Mouse (Mus musculus) midbrain, embryonic 15.5 days (tissue): ENCODE results near the gene Ugt1a8. TPM values are rescaled to one million over a fixed set of nuclear protein-coding genes. Genes with fewer than 3 reads are reported as not detected.
"Not testable (repeated sequence)": the region's sequence is repeated elsewhere in the genome, so short reads cannot be mapped to it uniquely, and the experiment has no call there.

Experiments used
- ATAC-seq: fragments of 200-750 bp; cut with Nextera tagmentation; replicated peaks from 2 replicates; pipeline ENCODE4 v1.8.0; 2017; ENCODE audit warnings: moderate TSS enrichment
- H3K27ac ChIP-seq: fragments of 300-500 bp; sonication (generic); 2 replicates; pipeline ENCODE4 v1.5.1; 2015; ENCODE audit warnings: mild to moderate bottlenecking, inconsistent platforms
- H3K27me3 ChIP-seq: fragments of 300-500 bp; sonication (generic); replicated peaks from 2 replicates; pipeline ENCODE4 v1.6.1; 2015; ENCODE audit warnings: inconsistent platforms
- H3K36me3 ChIP-seq: fragments of 300-500 bp; sonication (generic); replicated peaks from 2 replicates; pipeline ENCODE4 v1.6.1; 2015; ENCODE audit warnings: inconsistent platforms
- H3K4me1 ChIP-seq: fragments of 300-500 bp; sonication (generic); 2 replicates; pipeline ENCODE4 v1.6.1; 2015; ENCODE audit warnings: inconsistent platforms
- H3K4me2 ChIP-seq: fragments of 300-500 bp; sonication (generic); 2 replicates; pipeline ENCODE4 v1.6.1; 2015; ENCODE audit warnings: inconsistent platforms, mild to moderate bottlenecking, moderate library complexity
- H3K4me3 ChIP-seq: fragments of 300-500 bp; sonication (generic); 2 replicates; pipeline ENCODE4 v1.5.1; 2015; ENCODE audit warnings: mild to moderate bottlenecking, inconsistent platforms
- H3K9ac ChIP-seq: fragments of 300-500 bp; sonication (generic); 2 replicates; pipeline ENCODE4 v1.6.1; 2015; ENCODE audit warnings: mild to moderate bottlenecking, inconsistent platforms
- H3K9me3 ChIP-seq: fragments of 300-500 bp; sonication (generic); 2 replicates; pipeline ENCODE4 v1.6.1; 2016; ENCODE audit warnings: inconsistent platforms
- WGBS: fragments of 180-500 bp; shearing (Covaris S2); methylation state at CpG from one replicate; pipeline ENCODE4 v1.1.7; 2015; ENCODE audit warnings: mixed read lengths; 5-methylcytosine and 5-hydroxymethylcytosine counted together
- polyA plus RNA-seq: library from polyadenylated mRNA; unstranded; fragments of >200 nt; fragmentation: Nextera tagmentation; extraction: Ambion mirVana; gene quantifications from 2 replicates; pipeline ENCODE4 v1.2.1, GENCODE M21; 2015

Ugt1a8 gene
- polyA plus RNA-seq, result not detected in 2 replicates

DNA sequence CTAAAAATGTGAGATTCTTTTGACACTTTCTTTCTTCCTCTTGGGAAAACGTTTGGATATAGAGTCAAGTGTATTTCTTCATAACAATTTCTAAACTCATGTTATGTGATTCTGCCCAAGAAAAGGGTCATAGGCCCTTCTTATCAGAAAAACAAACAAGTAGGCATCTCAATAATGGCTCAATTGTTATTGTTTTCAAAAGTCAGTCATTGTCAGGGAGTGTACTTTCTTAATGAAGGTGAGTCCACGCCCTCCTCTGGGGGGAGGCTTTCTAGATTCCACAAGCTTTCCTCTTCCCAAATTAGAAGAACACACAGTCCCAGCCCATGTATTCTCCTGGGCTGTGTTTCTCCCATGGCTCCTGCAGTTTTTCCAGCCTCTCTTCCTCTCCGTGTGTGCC, at the start of gene Ugt1a8:
Ugt1a8 (plus strand) TSS at position 301 of the 400 bp plus-strand sequence.
- Histone ChIP-seq H3K9me3 (no peaks in the 10 kb centered on the region), H3K27me3 (no peaks in the 10 kb centered on the region), H3K36me3 (no peaks in the 10 kb centered on the region), H3K4me1 (no peaks in the 10 kb centered on the region), H3K4me2 (no peak within 1 kb of the TSS), H3K9ac (no peak within 1 kb of the TSS), H3K27ac (no peak within 1 kb of the TSS), H3K4me3 (no peak within 1 kb of the TSS)
- no peak for ATAC-seq
- WGBS, result 84% methylated on average over 3 of the region's 3 CpGs

- H3K4me1 ChIP-seq, ATAC-seq, H3K9ac ChIP-seq, H3K36me3 ChIP-seq, H3K9me3 ChIP-seq, H3K4me2 ChIP-seq, H3K27ac ChIP-seq, H3K4me3 ChIP-seq, H3K27me3 ChIP-seq: not testable (repeated sequence)
- 39% methylated on average over 1 of the region's 2 CpGs for WGBS
Observed at GRCm38 (mm10) chr1:88043044-88043443, 44.6 kb upstream of the Ugt1a8 start.

DNA sequence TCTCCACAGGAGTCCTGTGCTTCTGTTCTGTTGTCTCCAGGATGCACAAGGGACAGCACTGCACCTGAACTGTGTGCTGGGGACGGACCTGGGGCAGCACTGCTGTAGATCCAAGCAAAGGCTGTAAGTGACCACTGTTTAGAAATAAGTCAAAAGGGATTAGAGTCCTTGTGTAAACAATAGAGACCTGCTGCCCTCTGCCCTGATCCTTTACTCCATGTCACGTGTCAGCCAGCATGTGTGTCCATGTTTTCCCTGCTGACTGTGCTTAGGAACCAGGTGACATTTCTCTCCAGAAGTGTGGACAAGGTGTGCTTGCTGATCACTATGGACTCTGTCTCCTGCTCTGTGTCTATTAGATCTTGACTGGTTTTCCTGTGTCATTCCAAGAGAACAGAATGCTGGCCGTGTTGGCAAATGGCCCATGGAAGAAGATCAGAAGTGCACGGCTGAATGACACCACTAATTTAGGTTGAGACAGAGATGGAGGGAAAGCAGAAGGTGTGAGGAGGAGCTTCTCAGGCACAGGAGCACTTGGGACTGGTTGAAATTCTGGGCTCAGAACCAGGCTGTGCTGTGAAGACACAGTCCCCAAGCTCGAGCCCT, 42.7 kb upstream of the Ugt1a8 start:
- H3K4me2 ChIP-seq, ATAC-seq, H3K27ac ChIP-seq, H3K36me3 ChIP-seq, H3K4me3 ChIP-seq, H3K4me1 ChIP-seq, H3K9me3 ChIP-seq, H3K27me3 ChIP-seq, H3K9ac ChIP-seq: not testable (repeated sequence)
- whole genome bisulfite sequencing, result 73% methylated on average over 4 of the region's 5 CpGs

DNA sequence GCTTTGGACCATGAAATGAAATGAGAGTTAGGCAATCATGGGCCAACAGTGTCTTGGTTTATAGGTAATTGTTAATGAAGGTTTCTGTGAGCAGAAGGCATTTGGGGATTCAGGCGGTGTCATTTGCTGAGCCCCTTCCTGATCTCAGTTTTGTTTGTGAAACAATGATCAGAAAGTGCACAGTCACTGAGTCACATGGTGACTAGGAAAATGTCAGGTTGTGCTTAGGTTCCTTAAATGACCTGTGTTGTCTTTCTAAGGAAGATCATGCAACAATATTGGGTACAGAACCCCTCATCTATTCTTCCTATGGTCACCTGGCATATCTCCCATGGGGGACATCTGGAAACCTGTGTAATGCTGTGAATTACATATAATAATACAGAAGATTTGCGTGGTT, 40.2 kb upstream of the Ugt1a8 start:
- not testable (repeated sequence) for H3K9me3 ChIP-seq, H3K27ac ChIP-seq, H3K9ac ChIP-seq, H3K27me3 ChIP-seq, ATAC-seq, H3K36me3 ChIP-seq, H3K4me1 ChIP-seq, H3K4me2 ChIP-seq, H3K4me3 ChIP-seq
- 84% methylated on average over 2 of the region's 2 CpGs for WGBS

GRCm38 (mm10) chr1:88055088-88055487, 32.5 kb upstream of the Ugt1a8 start, which contains the start of gene Ugt1a10:
Gene Ugt1a10, plus strand, starts transcription at chr1:88055388.
- 84% methylated on average over 1 of the region's 1 CpGs for WGBS
- Histone ChIP-seq H3K27ac (no peak within 1 kb of the TSS), H3K9me3 (no peaks in the 10 kb centered on the region), H3K27me3 (no peaks in the 10 kb centered on the region), H3K36me3 (no peaks in the 10 kb centered on the region), H3K9ac (no peak within 1 kb of the TSS), H3K4me1 (no peaks in the 10 kb centered on the region), H3K4me3 (no peak within 1 kb of the TSS), H3K4me2 (no peak within 1 kb of the TSS)
- ATAC-seq, result no peak

- not testable (repeated sequence) for H3K27ac ChIP-seq, H3K27me3 ChIP-seq, H3K4me1 ChIP-seq, ATAC-seq, H3K36me3 ChIP-seq, H3K9me3 ChIP-seq, H3K9ac ChIP-seq, H3K4me2 ChIP-seq, H3K4me3 ChIP-seq
- 54% methylated on average over 2 of the region's 2 CpGs for WGBS
Observed at GRCm38 (mm10) chr1:88066472-88067102, 21.0 kb upstream of the Ugt1a8 start.

- H3K36me3 ChIP-seq, result no peaks in the 10 kb centered on the region
- H3K27ac ChIP-seq, result no peak within 1 kb of the TSS
- no peaks in the 10 kb centered on the region for H3K9me3 ChIP-seq
- H3K27me3 ChIP-seq, result no peaks in the 10 kb centered on the region
- no peak within 1 kb of the TSS for H3K4me3 ChIP-seq
- no peak within 1 kb of the TSS for H3K9ac ChIP-seq
- H3K4me1 ChIP-seq, result no peaks in the 10 kb centered on the region
- 82% methylated on average over 2 of the region's 2 CpGs for WGBS
- no peak for ATAC-seq
- H3K4me2 ChIP-seq, result no peak within 1 kb of the TSS
Observed at GRCm38 (mm10) chr1:88070495-88070894, 17.1 kb upstream of the Ugt1a8 start, which contains the start of gene Ugt1a9. Gene Ugt1a9, plus strand, starts transcription at chr1:88070800.

GRCm38 (mm10) chr1:88070902-88071301, 16.7 kb upstream of the Ugt1a8 start:
- H3K27me3 ChIP-seq, result no peaks in the 10 kb centered on the region
- H3K9ac ChIP-seq, result no peak overlapping the region
- no peaks in the 10 kb centered on the region for H3K4me1 ChIP-seq
- no peaks in the 10 kb centered on the region for H3K9me3 ChIP-seq
- H3K27ac ChIP-seq, result no peak overlapping the region
- H3K4me3 ChIP-seq, result no peak overlapping the region
- ATAC-seq, result no peak
- 88% methylated on average over 4 of the region's 4 CpGs for WGBS
- H3K36me3 ChIP-seq, result no peaks in the 10 kb centered on the region
- no peak overlapping the region for H3K4me2 ChIP-seq

GRCm38 (mm10) chr1:88074471-88074870, 13.1 kb upstream of the Ugt1a8 start:
- H3K27ac ChIP-seq, result no peak overlapping the region
- ATAC-seq, result no peak
- no peak overlapping the region for H3K4me2 ChIP-seq
- H3K36me3 ChIP-seq, result no peaks in the 10 kb centered on the region
- no peaks in the 10 kb centered on the region for H3K9me3 ChIP-seq
- H3K4me1 ChIP-seq, result no peaks in the 10 kb centered on the region
- 91% methylated on average over 2 of the region's 2 CpGs for WGBS
- H3K9ac ChIP-seq, result no peak overlapping the region
- H3K4me3 ChIP-seq, result no peak overlapping the region
- no peaks in the 10 kb centered on the region for H3K27me3 ChIP-seq

GRCm38 (mm10) chr1:88077128-88077527, 10.5 kb upstream of the Ugt1a8 start:
- WGBS, result 94% methylated on average over 1 of the region's 1 CpGs

GRCm38 (mm10) chr1:88081670-88082069, 5.9 kb upstream of the Ugt1a8 start:
- Histone ChIP-seq H3K27me3 (no peaks in the 10 kb centered on the region), H3K27ac (no peak overlapping the region), H3K9ac (no peak overlapping the region), H3K36me3 (no peaks in the 10 kb centered on the region), H3K4me1 (no peaks in the 10 kb centered on the region), H3K4me2 (no peak overlapping the region), H3K9me3 (no peaks in the 10 kb centered on the region), H3K4me3 (no peak overlapping the region)
- WGBS, result 91% methylated on average over 1 of the region's 1 CpGs
- no peak for ATAC-seq

More at GRCm38 (mm10) chr1:88077128-88077527, 10.5 kb upstream of the Ugt1a8 start:
- Histone ChIP-seq H3K9ac (no peak overlapping the region), H3K4me2 (no peak overlapping the region), H3K36me3 (no peaks in the 10 kb centered on the region), H3K27ac (no peak overlapping the region), H3K4me1 (no peaks in the 10 kb centered on the region), H3K9me3 (no peaks in the 10 kb centered on the region), H3K27me3 (no peaks in the 10 kb centered on the region), H3K4me3 (no peak overlapping the region)
- no peak for ATAC-seq

- no peak overlapping the region for H3K4me2 ChIP-seq
- no peaks in the 10 kb centered on the region for H3K27me3 ChIP-seq
- no peak for ATAC-seq
- H3K9ac ChIP-seq, result no peak overlapping the region
- no peak overlapping the region for H3K27ac ChIP-seq
- H3K36me3 ChIP-seq, result no peaks in the 10 kb centered on the region
- no peak overlapping the region for H3K4me3 ChIP-seq
- no peaks in the 10 kb centered on the region for H3K9me3 ChIP-seq
- WGBS, result 81% methylated on average over 1 of the region's 1 CpGs
- no peaks in the 10 kb centered on the region for H3K4me1 ChIP-seq
Observed at GRCm38 (mm10) chr1:88086125-88086524, 1.5 kb upstream of the Ugt1a8 start.

DNA sequence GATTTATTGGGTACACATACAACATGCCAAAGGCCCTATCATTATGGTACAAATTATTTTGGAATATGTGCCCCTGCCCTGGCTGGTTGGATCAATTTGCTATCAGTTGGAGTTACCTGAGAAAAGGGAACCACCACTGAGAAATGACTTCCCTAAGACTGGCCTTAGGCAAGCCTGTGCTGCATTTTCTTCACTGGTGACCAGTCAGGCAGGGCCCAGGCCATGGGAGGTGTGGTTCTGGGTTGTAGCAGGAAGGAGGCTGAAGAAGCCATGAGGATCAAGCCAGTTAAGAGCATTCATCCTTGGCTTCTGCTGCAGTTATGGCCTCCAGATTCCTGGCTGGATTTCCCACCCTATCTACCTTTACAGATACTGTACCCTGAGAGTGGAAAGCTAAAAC, 4.7 kb downstream of the Ugt1a8 start:
- H3K36me3 ChIP-seq, result no peaks in the 10 kb centered on the region
- H3K9me3 ChIP-seq, result no peaks in the 10 kb centered on the region
- H3K9ac ChIP-seq, result no peak overlapping the region
- ATAC-seq, result no peak
- H3K4me2 ChIP-seq, result no peak overlapping the region
- no peaks in the 10 kb centered on the region for H3K4me1 ChIP-seq
- no peak overlapping the region for H3K4me3 ChIP-seq
- H3K27me3 ChIP-seq, result no peaks in the 10 kb centered on the region
- H3K27ac ChIP-seq, result no peak overlapping the region
